Mouse (Mus musculus) adrenal gland, adult 18-20 months (tissue): ENCODE data around the gene Ptch2. TPM values are rescaled to one million over a fixed set of nuclear protein-coding genes. Genes with fewer than 3 reads are reported as not detected.

Experiments
- DNase-seq, 2 experiments: peaks; one replicate each; pipeline ENCODE4 v3.0.0; 2021 to 2022; ENCODE audit warnings: low spot score in 2 of 2
- microRNA-seq, 2 experiments: library from miRNA; unstranded; fragments of <30 nt; microRNA quantifications; one replicate each; pipeline ENCODE4 v1.2.0; 2021; ENCODE audit warnings: borderline number of aligned reads in 2 of 2
- total RNA-seq, 2 experiments: library from RNA; stranded (reverse); gene quantifications; 1 replicate in 1 of 2; 2 replicates in 1 of 2; pipeline ENCODE4 v1.2.3; 2021

Ptch2 gene
- total RNA-seq, 2 experiments from 2014 or later: 2.2 to 2.6 TPM

DNA sequence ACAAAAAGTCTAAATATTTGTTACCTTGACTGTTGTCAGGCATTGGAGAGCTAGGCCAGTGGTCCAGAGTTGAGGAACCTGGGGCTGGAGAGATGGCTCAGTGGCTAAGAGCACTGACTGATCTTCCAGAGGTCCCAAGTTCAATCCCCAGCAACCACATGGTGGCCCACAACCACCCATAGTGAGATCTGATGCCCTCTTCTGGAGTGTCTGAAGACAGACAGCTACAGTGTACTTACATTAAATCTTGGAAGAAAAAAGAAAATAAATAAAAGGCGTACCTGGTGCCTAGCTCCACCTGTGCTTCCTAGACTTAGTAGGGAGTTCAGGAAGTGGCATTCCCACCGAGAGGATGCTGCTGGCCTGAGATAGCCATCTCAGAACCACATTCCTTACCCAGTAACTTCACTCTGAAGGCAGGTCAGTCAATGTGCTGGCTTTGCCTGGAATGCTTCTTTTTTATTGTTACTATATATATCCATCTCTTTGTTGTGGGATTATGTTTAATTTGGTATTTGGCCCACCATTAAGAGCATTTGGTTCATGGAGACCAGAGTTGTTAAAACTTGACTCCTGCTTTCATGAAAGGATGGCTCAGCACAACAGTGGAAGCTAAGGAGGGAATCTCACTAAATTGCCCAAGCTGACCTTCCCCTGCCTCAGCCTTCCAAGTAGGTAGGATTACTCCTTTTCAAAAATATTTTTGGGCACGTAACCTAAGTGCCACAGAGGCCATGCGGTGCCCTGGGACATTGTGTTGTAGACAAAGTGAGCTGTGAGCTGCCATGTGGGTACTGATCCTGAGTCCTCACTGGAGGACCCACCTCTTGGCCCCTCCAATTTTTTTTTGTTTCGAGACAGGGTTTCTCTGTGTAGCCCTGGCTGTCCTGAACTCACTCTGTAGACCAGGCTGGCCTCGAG lies 53.7 kb downstream of the Ptch2 start:
- no peak for DNase-seq

GRCm38 (mm10) chr4:117150212-117150733 lies 54.4 kb downstream of the Ptch2 start:
- no peak for DNase-seq

DNA sequence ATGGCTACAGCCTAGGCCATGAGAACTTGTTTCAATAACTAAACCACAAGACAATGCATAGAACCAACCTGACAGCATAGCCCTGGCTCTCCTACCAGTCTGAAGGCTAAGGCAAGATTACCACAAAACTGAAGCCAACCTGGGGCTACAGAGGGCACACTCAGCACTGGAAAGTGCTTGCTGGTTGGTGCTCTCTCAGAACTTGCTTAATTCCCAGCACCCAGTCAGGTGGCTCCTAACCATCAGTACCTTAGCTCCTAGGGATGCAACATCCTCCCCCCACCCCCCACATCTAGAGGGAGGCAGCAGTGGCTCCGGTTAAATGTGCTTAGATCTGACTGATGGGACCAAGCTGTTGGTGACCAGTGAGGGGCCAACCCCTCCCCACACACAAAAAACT lies 55.5 kb downstream of the Ptch2 start:
- DNase-seq: no peak

DNA sequence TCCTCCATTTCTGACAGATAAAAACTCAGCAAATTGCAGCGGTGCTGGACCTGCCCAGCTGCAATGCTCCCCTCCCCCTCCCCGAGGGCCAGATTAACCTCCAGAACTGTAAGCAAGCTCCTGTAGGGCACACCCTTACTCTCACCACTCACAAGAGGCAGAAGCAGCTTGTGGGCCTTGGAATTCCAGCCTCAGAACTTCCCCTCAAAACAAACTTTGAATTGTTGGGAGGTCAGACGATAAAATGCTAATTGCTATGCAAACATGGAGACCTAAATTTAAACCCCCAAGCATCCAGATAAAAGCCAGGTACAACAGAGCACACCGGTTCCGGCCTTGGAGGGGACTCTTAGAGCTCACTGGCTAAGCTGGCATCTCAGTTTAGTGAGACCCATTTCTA lies 56.8 kb downstream of the Ptch2 start:
- no peak for DNase-seq

- DNase-seq: no peak
These were observed 59.3 kb downstream of the Ptch2 start for GRCm38 (mm10) chr4:117155020-117155791.

DNA sequence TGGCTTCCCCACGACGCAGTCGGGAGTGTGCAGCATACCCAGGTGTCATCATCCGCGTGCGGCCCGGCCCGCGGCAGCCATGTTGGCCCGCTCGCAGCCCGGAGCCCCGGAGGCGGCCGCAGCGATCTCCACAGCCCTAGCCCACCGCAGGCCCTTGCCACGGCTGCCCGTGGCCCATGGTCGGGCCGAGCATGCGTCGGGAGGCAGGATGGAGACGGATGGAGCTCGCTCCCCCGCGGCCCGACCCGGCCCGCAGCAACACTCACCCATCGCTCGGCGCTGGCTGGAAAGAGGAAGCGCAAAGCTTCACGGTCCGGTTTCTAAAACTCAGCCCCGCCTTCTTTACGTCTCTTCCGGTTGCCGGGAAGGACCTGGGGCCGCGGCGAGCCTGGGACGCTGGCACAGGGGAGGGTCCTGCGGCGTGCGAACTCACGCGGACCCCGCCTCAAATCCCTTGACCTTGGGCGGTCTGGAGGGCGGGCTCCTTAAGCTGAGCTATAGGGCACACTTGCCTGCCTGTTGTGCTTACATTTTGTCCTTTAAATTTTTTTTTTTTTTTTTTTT lies 60.0 kb downstream of the Ptch2 start, which contains the start of gene Rps8:
Rps8 (minus strand) TSS at position 452 of the 564 bp plus-strand sequence.
- peak; percentile 85 to 88 for DNase-seq

DNA sequence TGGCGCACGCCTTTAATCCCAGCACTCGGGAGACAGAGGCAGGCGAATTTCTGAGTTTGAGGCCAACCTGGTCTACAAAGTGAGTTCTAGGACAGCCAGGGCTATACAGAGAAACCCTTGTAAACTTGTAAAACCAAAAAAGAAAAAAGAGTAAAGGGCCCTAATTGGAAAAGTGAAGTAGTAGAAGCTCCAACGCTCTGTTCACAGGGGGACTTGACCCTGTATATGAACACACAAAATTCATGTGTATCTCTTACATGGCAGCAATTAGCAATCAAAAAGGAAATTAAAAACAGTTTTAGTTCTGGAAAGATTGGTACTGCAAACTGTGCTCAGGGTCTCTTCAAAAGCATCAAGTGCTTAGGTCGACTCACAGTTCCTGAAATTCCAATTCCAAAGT lies 60.5 kb downstream of the Ptch2 start:
- no peak for DNase-seq

DNA sequence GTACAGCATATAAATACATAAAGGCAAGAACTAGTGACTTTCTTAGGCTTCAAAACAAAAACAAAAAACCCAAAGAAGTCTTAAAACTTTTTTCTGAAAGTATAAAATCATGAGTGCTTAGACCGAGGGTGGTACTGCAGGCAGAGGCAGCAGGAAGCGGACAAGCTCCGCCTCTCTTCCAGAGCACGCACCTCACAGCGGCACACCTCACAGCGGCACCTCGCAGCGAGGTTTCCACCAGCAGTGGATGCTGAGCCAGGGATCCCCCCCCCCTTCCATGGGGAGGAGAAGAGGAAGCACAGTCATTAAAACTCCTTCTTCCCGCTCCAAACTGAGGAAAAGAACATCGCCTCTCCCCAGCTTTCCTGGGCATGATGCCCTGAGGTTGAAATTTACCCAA lies 63.8 kb downstream of the Ptch2 start:
- DNase-seq: no peak

DNA sequence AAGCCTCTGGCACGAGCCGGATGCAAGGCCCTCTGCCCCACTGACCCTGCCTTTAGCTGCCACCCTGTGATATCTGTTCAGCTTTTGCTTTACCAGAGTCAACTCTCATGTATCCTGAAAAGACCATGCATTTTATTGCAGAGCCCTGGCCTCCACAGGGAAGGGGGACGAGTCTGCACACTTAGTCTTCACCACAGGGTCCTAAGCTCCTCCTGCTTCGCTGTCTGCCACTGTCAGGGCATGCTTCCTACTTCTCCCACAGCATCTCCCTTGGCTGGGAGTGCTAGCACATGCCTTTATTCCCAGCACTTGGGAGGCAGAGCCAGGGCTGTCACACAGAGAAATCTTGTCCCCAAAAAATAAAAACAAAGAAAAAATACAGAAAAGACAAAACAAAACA lies 65.3 kb downstream of the Ptch2 start:
- DNase-seq: no peak

Small RNA genes lying within 50 kb of the gene (microRNA-seq; reads per million reads assigned to microRNA genes)
- 0 reads per million in 2 experiments for gene Gm22398

Other genes starting within 250 kb of the Ptch2 start
- 1 to 10 TPM; 3.8 to 5.2 TPM for gene Zswim5, start 218.7 kb upstream of the Ptch2 start, total RNA-seq
- 100 to 1,000 TPM; 116 to 124 TPM for gene Urod, start 101.7 kb upstream of the Ptch2 start, total RNA-seq
- gene Hectd3, start 100.8 kb upstream of the Ptch2 start, total RNA-seq: 10 to 100 TPM; 26.7 to 28.0 TPM
- 10 to 100 TPM; 29.5 to 30.9 TPM for gene Eif2b3, start 76.7 kb upstream of the Ptch2 start, total RNA-seq
- 10 to 100 TPM in 1 of 2 experiments, 1 to 10 TPM in 1; 9.1 to 11.0 TPM for gene Btbd19, start 29.6 kb downstream of the Ptch2 start, total RNA-seq
- gene Tctex1d4, start 30.7 kb downstream of the Ptch2 start, total RNA-seq: not detected
- 10 to 100 TPM; 14.1 to 42.2 TPM for gene Plk3, start 37.9 kb downstream of the Ptch2 start, total RNA-seq
- 100 to 1,000 TPM; 912 to 968 TPM for gene Rps8, start 60.2 kb downstream of the Ptch2 start, total RNA-seq
- under 1 TPM; 0.51 to 0.56 TPM for gene Kif2c, start 86.6 kb downstream of the Ptch2 start, total RNA-seq
- gene Tmem53, start 155.9 kb downstream of the Ptch2 start, total RNA-seq: 10 to 100 TPM; 38.6 to 66.8 TPM
- 1 to 10 TPM; 1.9 to 2.4 TPM for gene Armh1, start 156.1 kb downstream of the Ptch2 start, total RNA-seq